Mouse (Mus musculus): ENCODE measurements at regions not wholly inside any gene's neighbourhood (a gene's known extent, or its start where the extent isn't known, plus 50 kb on each side); places are given as distances from the start of the nearest gene placed in this dataset.

DNA sequence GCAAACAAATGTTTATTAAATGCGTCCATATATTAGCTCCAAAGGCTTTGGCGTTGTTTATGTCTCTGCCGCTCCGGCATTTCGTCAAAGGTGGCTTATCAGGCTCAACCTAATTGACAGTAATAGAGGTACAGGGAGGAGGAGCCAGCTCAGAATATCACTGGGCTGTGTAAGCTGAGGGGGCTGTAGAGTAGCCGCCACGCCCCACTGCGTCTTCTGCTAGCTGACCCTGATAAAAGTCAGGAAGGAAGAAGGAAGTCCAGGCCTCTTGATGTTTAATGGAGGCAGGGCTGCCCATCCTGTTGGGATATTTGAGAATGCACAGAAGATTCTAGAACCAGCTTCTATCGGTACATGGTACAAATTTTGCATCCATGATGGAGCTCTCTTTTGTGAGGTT lies 175.2 kb upstream of the Zfp507 start:
- no peak for DNase-seq (ENCODE audit: low spot score)

DNA sequence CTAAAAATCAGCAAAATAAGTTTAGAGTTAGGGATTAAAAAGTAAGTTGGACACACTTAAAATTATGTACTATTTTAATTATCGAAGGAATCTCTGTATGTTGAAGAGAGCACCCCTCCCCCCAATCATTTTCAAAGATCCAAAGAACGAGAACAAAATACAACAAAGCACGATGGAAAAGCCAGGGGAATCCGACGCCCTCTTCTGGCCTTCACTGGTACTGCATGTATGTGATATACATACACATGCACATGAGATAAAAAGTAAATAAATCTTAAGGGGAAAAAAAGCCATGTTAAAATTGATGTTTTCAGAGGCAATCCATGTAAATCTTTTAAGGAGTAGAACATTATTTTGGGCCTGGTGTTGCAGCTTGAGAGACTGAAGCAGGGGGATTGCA lies 155.9 kb upstream of the Zfp507 start:
- DNase-seq (ENCODE audit: low spot score) = no peak

DNA sequence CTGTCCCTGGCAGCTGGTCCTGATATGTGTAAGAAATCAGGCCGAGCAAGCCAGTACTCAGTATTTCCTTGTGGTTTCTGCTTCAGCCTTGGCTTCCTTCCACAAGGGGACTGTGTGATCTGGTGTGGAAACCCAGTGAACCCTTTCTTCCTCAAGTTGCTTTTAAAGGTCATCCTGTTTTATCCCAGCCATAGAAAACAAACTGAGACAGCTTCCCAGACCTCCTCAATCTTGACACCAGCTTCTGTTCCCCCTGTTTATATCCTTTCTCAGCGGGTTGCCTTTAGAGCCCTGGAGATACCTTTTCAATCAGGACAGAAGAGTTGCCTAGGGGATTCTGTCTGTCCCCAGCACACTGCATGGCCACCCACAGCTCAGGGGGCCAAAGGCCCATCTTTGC lies 155.2 kb upstream of the Zfp507 start:
- no peak for DNase-seq (ENCODE audit: low spot score)

DNA sequence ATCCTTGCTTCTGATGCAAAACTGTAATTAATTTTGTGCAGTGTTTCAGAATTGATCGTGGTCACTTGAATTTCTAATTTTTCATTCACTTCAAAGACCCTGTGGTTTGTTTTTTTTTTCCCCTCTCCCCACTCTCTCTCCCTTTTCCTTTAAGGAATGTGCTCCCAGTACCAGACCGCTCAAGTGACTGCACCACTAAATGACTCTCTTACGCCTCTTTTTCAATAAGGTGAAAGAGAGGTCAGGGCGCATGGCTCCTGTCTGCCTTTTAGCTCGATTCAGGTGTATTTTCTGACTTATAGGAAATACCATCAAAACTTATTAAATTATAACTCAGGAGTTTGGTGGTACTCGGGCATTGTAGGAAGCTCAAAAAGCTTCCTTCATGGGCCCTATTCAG lies 146.0 kb upstream of the Zfp507 start:
- no peak for DNase-seq (ENCODE audit: low spot score)

DNA sequence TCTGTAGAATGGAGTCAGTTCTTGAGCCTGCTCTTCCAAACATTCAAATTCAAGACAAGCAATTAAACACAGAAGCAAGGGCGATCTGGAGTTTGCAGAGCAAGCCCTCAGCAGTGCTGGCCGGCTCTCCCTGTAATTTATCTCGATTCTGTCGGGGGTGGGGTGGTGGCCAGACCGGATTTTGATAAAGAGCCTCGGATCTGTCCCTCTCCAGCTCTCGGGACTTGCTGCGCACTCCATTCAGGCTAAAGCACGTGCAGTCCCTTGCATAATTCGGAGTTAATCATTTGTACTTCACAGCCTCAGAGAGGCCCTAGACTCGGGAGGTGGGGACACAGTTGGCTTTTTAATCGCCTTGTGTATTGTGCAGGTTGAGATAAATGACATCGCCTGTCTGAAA lies 145.6 kb upstream of the Zfp507 start:
- peak; percentile 68 for DNase-seq (ENCODE audit: low spot score)

DNA sequence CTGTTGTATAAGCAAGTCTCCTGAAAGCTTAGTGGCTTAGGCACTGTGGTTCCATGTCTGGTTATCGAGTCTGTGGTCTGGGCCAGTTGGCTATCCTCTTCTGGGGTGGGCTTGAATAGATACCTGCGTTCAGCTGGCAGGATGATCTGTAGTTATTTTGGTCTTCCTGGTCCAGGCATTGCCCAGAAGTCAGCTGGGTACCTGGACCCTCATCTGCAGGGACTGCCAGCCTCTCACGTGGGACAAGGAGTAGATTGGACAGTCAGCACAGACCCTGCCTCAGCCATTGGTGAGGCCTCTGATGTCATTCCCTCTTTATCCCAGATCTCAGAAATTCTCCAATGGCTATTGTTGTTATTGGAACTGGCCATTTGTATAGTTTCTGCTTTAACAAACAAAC lies 138.3 kb upstream of the Zfp507 start:
- DNase-seq (ENCODE audit: low spot score) = no peak

DNA sequence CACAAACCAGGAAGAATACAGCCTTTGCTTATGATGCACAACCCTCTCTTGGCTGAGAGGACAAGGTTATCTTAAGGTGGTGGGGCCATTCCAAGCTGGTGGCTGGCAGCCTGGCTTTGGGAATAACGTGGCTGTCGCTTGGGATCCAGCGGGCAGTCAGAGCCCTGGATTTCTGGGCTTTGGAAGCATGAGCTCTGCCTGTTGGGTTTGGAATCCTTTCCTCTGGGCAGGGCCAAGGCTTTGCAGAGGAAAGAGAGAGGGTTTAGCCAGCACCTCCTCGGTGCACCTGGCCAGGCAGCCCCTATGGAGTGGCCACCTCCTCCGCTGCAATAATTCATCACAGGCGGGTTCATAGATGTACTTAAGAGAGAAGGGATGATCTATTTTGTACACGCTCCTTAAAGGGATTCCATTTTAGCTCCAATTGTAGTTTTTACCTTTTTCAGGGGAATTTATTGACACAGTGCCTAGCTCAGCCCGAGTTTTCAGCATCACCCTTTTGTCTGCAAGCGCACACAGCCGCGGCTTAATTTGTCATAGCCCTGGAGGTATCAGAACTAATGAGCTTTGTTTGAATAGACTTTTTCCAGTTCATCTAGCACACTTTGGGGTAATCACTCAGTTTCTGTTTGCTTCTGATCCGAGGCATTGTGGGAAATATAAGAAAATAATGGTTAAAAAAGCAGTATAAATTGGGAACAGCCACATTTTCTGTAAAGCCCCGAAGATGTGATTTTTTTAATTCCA lies 135.5 kb upstream of the Zfp507 start:
- no peak for DNase-seq (ENCODE audit: low spot score)

DNA sequence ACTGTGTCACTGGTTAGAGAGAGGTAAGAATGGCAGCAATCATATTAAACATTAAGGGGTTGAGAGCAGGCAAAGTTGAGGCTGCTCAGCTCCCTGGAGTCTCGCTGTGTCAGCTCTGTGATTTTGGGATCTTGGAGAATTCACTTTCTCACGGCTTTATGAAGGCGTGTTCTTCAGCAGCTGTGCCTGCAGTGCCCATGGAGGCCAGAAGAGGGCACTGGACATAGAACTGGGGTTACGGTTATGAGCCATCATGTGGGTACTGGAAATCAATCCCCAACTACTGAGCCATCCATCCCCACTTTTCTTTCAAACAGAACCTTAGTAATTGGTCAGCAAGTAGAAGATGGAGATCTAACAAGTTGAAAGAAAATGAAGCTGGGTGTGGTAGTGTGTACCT lies 123.9 kb upstream of the Zfp507 start:
- DNase-seq (ENCODE audit: low spot score) = no peak

DNA sequence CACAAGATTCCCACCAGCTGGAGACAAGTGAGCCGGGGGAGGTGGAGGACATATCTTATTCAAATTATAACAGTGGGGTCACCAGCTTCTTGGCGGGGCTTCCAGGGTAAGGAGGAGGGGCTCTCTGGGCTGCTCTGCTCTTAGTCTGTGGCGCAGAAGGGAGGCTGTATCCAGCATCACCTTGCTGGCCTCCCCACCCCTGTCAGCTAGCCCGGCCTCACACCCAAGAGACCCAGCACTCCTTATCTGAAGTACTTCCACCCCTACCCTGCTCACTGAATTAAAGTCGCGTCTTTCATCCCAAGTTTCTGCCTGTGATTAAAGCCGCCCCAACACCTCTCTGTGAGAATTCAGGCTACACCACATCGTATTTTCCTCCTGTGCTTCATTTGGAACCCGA lies 119.8 kb upstream of the Zfp507 start:
- no peak for DNase-seq (ENCODE audit: low spot score)

DNA sequence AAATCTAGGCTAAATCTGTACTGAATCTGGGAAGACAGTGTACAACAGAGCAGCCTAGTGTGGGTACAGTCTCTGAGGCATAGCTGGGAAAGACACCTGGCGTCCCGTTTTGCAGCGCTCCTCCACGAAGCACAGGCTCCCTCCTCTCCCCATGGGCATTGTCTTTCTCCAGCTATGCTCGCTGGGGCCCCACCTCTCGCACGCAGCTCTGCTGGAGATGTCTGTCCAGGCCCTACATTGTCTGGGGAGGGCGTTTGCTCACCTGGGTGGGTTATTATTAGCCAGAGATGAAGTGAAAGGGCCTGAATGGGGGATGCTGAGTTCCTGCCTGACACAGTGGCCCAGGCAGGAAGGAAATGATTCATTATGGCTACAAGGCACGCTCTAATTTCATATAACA lies 118.1 kb upstream of the Zfp507 start:
- no peak for DNase-seq (ENCODE audit: low spot score)

DNA sequence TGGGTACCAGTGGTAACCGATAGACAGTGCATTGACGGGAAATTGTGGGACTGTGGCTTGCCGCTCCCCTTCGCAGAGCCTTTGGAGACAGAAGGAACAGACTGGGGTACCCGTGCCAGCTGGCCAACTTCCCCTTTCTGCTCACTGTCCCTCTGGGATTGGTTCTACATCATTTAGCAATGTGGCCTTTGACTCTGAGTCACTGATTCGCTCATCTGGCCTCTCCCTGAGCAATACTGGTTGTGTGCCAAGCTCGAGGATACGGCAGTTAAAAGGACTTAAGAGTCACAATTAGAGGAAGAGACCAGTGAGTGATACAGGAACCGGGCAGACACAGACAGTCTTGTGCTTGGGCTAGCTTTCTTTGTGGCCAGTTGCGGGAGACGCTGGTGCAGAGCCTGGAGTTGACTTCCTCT lies 117.4 kb upstream of the Zfp507 start:
- no peak for DNase-seq (ENCODE audit: low spot score)

DNA sequence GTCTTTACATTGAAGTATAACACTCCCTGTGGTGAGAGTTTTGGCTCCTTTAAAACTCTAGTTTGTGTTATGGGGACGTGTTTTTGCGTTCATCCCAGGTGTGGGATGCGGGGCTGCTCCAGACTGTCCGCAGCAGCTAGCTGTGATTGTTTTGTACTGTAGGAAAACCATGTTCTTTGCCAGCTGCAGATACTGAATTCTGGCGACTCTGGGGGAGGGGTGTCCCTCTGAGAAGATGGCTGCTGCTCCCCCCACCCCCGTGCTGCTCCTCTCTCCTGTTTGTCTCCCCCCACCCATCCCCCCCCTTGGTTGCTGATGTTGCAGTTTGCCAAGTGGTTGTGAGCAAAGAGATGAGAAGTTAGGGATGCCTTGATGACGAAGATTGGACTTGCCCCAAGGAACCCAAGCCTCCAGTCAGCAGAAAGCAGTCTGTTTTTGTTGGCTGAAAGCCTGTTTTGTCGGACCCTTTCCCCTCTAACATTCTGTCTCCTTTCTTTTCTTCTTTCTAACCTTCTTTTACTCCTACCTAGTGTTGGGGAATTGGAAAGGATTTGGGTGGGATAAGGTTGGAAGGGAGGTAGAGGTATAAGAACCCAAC lies 107.4 kb upstream of the Zfp507 start:
- DNase-seq (ENCODE audit: low spot score) = no peak

DNA sequence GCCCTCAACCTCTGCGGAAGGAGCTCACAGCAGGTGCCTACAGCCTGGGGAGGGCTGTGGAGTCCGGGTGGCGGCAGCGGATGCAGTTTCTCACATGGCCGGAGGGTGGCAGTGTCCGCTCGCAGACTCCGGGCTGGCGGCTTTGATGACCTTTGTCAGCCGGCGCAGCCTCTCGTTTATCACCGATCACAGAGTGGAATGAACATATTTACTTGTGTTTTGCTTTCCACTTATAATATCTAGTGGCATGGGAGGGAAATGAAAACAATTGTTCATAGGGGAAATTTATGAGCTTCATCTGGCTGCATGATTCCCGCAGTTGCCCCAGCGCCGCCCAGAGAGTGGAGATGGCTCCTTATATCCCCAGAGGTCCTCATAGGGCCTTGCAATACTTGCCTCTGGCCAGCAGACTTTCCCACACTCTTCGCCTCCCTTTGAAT lies 99.2 kb upstream of the Zfp507 start:
- DNase-seq (ENCODE audit: low spot score) = peak; percentile 47

DNA sequence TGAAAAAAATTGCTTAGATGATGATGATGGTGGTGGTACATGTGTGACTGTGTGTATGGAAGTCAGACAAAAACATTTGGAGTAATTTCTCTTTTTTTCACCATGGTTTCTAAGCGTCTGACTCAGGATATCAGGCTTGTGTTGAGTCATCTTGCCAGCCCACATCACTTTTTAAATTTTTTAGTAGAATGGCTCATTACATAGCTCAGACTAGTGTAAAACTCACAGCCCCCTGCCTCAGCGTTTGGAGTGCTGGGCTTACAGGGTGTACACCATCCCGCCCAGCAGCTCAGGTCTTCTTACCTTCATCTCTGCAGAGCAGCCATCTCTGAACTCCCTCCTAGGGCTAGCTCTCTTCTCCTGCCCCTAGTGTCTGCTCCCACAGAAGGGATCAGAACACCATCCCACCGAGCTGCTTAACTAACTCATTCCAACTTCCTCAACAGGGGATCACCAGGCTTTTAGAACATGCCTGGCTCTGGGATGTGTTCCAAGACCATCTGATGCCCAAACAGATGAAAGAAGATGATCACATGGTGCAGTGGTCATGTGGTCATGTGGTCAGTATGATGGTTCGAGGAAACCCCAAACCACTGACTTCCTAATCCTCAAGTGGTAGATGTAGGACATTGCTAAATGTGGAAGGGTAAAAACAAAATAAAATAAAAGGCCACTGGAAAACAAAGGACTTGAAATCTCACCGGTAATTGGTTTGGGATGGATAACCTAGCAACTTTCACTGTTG lies 96.1 kb upstream of the Zfp507 start:
- no peak for DNase-seq (ENCODE audit: low spot score)

DNA sequence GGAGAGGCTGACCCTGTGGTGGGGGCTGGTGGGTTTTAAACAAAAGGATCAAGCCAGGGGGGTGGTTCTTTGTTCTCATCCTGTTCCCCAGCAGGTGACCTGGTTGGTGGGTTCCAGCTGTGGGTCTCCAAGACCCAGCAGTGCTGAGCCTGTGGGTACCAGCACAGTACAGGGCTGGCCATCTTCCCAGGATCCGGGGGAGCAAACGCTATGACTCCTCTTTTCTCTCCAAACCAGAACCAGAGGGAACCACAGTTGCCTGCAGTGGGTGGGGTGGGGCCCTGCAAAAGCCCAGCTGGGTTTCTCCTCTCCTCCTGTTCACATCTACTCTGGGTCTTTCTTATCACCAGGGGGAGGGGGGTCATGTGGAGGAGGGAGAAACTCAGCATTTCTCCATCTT lies 90.5 kb upstream of the Zfp507 start:
- no peak for DNase-seq (ENCODE audit: low spot score)

DNA sequence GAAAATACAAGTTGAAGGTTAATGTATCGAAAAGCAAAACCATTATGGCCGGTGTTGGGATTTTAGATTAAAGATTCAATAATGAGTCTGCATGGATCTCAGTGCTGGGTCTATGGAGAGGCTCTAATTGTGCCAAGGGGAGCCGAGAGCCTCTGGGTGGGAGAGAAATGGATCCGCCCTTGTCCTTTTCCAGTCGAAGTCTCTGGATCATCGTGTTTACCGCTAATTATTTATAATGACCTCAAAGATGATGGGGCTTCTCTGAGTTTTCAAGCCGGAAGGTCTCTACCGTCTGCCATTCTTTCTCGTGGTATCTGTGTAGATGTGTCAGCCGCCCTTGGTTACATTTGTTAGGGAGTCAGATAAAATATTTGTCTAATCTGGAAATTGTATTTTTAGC lies 83.2 kb upstream of the Zfp507 start:
- no peak for DNase-seq (ENCODE audit: low spot score)

DNA sequence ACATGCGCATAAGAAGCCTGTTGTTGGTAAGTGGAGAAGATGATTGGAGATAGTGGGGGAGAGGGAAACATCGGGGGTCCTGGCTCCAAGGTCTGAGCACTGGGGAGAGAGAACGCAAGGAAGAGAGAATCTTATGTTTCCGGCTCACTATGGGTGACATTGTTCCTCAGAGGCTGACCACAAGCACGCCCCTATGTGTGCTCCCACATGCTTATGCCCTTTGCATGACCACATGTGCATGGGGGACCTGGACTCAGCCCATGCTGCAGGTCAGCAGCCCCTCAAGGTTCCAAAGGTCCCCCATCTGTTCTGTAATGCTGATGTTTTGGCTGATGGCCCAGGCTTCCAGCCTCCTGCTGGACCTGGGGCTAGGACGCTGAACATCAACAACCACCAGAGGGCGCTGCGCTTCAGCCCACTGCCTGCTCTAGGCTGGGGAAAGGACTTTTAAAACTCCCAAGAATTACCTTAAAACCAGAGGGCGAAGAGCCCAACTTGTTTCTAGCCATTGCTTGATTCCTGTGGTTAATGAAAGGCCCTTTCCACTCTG lies 77.0 kb upstream of the Zfp507 start:
- peak; percentile 9 for DNase-seq (ENCODE audit: low spot score)

DNA sequence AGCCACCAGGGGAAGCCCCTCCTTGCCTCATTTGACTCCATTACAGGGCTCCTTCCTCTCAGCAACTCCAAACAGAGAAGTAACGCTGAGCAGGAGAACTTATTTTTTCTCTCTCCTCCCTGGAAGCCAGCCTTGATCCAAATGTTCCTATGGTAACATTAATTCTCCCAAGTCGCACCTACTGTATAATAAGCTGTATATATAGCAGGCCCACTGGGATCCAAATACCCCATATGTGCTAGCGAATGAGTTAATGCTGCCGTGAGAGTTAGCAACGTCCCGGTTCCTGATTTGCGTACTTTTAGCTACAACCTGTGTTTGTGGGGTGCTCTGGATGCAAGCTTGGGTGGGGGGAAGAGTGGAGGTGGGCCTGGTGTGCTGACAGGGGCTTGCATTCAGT lies 75.4 kb upstream of the Zfp507 start:
- no peak for DNase-seq (ENCODE audit: low spot score)

DNA sequence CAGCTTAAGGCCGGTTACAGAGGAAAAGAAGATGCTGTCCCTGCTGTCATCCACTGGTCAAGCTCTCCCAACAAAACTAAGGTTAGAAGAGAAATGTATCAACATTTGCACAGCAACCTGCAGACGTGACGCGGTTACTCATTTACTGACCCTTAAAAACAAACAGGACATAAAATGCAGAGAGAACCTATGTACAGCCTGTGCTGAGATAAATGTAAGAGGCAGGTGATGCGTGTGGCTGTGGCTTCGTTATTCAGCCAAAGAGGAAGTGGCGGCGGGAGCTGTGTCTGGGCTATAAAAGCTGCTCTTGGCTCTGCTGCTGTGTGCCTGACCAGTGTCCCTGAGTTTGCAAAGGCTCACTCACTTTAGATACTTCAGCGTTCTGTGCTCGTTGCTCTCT lies 58.2 kb upstream of the Zfp507 start:
- no peak for DNase-seq (ENCODE audit: low spot score)

DNA sequence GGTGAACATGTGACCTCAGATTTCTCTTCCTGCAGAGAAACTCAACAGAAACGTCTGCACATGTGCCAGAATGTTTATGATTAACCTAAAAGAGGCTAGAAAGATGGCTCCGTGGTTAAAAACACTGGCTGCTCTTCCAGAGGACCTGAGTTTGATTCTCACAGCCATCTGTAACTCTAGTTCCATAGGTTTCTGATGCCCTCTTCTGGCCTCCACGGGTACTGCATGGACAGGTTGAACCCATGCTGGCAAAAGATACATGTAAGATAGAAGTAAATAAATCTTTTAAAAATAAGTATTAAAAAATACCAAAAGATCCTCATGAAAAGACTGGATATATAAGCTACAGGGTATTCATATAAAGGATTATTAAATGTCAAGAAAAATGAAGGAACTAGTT lies 56.8 kb upstream of the Zfp507 start:
- DNase-seq (ENCODE audit: low spot score) = no peak

DNA sequence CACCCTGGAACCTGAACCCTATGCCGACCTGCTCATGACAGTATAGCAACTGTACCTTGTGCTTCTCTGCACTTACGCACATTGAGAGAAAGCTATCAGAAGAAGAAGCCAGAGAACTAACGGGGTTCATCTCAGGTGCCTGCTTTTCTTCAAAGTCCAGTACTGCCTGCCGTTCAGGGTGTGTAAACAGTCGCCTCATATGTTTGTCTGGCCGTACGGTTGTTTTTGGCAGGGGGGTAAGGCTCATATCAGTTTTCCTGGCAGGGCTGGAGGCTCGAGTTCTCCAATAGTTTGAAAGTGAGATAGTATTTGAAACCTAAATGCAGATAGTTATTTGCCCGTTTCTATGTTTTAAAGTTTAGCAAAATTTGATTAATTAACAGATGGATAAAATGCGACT lies 54.9 kb upstream of the Zfp507 start:
- no peak for DNase-seq (ENCODE audit: low spot score)
